Mouse (Mus musculus) gastrocnemius, postnatal 36 days (tissue): ENCODE measurements around the gene Chrna5. TPM values are rescaled to one million over a fixed set of nuclear protein-coding genes. Genes with fewer than 3 reads are reported as not detected.
"Not testable (repeated sequence)": the region's sequence is repeated elsewhere in the genome, so short reads cannot be mapped to it uniquely, and the experiment has no call there.

ENCODE experiments used
- DNase-seq, 2 experiments: peaks; one replicate each; pipeline ENCODE4 v3.0.0; 2022
- intact Hi-C: fragments of 180-260 bp; cut with DNase I; formaldehyde crosslinking; loops from one replicate; pipeline ENCODE4 v1.15.1; 2025
- long read RNA-seq, 2 experiments: library from polyadenylated mRNA; stranded (forward); transcript quantifications; one replicate each; pipeline ENCODE4 v2.0.0; 2021
- total RNA-seq, 2 experiments: library from RNA; stranded (reverse); gene quantifications; 2 replicates each; pipeline ENCODE4 v1.2.3; 2021

The Chrna5 gene
- total RNA-seq: not detected
- long read RNA-seq, experiment 1: 0 reads
- long read RNA-seq, experiment 2: 0 reads

- no peak for DNase-seq
- intact Hi-C loops: no loop called here
These were observed at the start of gene Chrna5 for GRCm38 (mm10) chr9:54980674-54981073. Gene Chrna5 (plus strand): TSS chr9:54980880.

- intact Hi-C loops: no loop called here
- DNase-seq: no peak
These were observed 48.9 kb upstream of the Chrna5 start for GRCm38 (mm10) chr9:54931765-54932164.

- intact Hi-C loops: no loop called here
- DNase-seq: no peak
These were observed 48.3 kb upstream of the Chrna5 start for GRCm38 (mm10) chr9:54932379-54932778.

GRCm38 (mm10) chr9:54942071-54942470 lies 38.6 kb upstream of the Chrna5 start:
- intact Hi-C loops: no loop called here
- DNase-seq: no peak

- no peak for DNase-seq
- intact Hi-C loops: no loop called here
These were observed 36.2 kb upstream of the Chrna5 start for GRCm38 (mm10) chr9:54944467-54944866.

GRCm38 (mm10) chr9:54946256-54946655 lies 34.4 kb upstream of the Chrna5 start:
- intact Hi-C loops: no loop called here

GRCm38 (mm10) chr9:54949465-54949864 lies 31.2 kb upstream of the Chrna5 start:
- intact Hi-C loops: no loop called here
- no peak for DNase-seq

More at GRCm38 (mm10) chr9:54946256-54946655, 34.4 kb upstream of the Chrna5 start:
- DNase-seq: no peak

- intact Hi-C loops: loop anchor here (5.0 kb wide), 1 partner anchor 33 kb away; the partner anchor contains the start of gene Hykk
- DNase-seq: not testable (repeated sequence)
These were observed 30.5 kb upstream of the Chrna5 start for GRCm38 (mm10) chr9:54950162-54950561.

- peak; percentile 88 to 89 for DNase-seq
- intact Hi-C loops: loop anchor here (5.0 kb wide), 1 partner anchor 33 kb away; the partner anchor contains the start of gene Hykk
These were observed 29.9 kb upstream of the Chrna5 start, which contains the start of the genes Psma4 and AY074887 for GRCm38 (mm10) chr9:54950575-54951321. Gene Psma4 (plus strand): TSS chr9:54950790. Gene AY074887 (minus strand): TSS chr9:54950998.

- no peak for DNase-seq
These were observed 19.6 kb upstream of the Chrna5 start for GRCm38 (mm10) chr9:54961059-54961458.

GRCm38 (mm10) chr9:54963669-54964068 lies 17.0 kb upstream of the Chrna5 start:
- no peak for DNase-seq
- intact Hi-C loops: no loop called here

More at GRCm38 (mm10) chr9:54961059-54961458, 19.6 kb upstream of the Chrna5 start:
- intact Hi-C loops: no loop called here

GRCm38 (mm10) chr9:54969972-54970637 lies 10.6 kb upstream of the Chrna5 start:
- no peak for DNase-seq
- intact Hi-C loops: no loop called here

- intact Hi-C loops: no loop called here
- DNase-seq: peak in 1 of 2 experiments; percentile 6
These were observed 861 bp downstream of the Chrna5 start for GRCm38 (mm10) chr9:54981291-54982191.

GRCm38 (mm10) chr9:54982401-54982800 lies 1.7 kb downstream of the Chrna5 start:
- no peak for DNase-seq
- intact Hi-C loops: no loop called here

- DNase-seq: no peak
- intact Hi-C loops: no loop called here
These were observed 9.7 kb downstream of the Chrna5 start for GRCm38 (mm10) chr9:54990362-54990761.

- no peak for DNase-seq
- intact Hi-C loops: no loop called here
These were observed 13.7 kb downstream of the Chrna5 start for GRCm38 (mm10) chr9:54994381-54994780.

- intact Hi-C loops: no loop called here
- DNase-seq: no peak
These were observed 15.0 kb downstream of the Chrna5 start for GRCm38 (mm10) chr9:54995645-54996044.

GRCm38 (mm10) chr9:55003609-55004008 lies 22.9 kb downstream of the Chrna5 start:
- intact Hi-C loops: no loop called here
- DNase-seq: no peak

GRCm38 (mm10) chr9:55009692-55010091 lies 29.0 kb downstream of the Chrna5 start:
- no peak for DNase-seq
- intact Hi-C loops: no loop called here

- intact Hi-C loops: no loop called here
- no peak for DNase-seq
These were observed 30.1 kb downstream of the Chrna5 start for GRCm38 (mm10) chr9:55010588-55011350.
